Mouse (Mus musculus) layer of hippocampus, adult 6 months (tissue): ENCODE results near the gene Abcb5. TPM values are rescaled to one million over a fixed set of nuclear protein-coding genes. Genes with fewer than 3 reads are reported as not detected.

Experiments
- long read RNA-seq, 2 experiments: library from polyadenylated mRNA; unstranded; transcript quantifications; one replicate each; pipeline ENCODE4 v2.0.0; 2019 to 2020
- polyA plus RNA-seq: library from polyadenylated mRNA; unstranded; fragments of <200 nt; fragmentation: Nextera tagmentation; gene quantifications from 2 replicates; pipeline ENCODE4 v1.2.3, GENCODE M21; 2021

The Abcb5 gene
- polyA plus RNA-seq, result not detected in 2 replicates
- long read RNA-seq, experiment 1, result 0 reads
- long read RNA-seq, experiment 2, result 0 reads

DNA sequence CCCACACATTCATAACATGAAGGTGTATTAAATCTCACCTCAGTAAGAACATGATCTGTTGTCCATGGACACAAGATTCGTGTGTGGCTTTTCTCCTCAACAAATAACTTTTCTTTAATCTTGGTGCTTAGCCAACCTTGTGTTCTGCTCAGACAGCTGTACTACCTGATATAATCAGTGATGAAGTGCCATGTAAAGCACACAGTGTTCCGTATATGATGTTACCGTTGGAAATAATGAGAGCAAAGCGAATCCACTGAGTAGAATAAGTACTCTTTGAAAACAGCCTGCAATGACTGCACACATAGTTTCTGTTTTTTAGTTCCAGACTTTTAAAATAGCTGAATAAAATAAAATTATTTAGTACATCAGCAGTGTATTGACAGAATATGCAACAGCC, at the start of gene Abcb5:
Gene Abcb5 (minus strand): TSS at position 101 of the 400 bp plus-strand sequence.

DNA sequence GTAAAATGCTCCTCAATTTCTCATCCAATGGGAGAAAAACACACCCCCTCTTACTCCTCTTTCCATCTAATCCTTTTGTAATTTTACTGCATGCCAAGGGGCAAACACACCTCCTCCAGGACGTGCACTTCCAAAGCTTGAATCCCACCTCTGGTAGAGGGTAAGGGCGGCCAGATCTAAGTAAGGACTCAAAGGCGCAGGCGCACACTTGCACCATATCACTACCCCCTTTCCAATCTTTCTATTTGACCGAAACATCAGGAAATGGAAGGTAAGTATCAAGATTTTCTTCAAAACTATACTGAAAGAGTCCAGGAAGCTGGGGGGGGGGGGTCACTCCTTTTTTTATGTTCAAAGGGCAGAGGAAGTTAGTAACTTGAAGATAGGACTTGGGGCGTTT, 120.0 kb downstream of the Abcb5 start, which contains the start of gene Sp8:
Gene Sp8 (plus strand): TSS at position 109 of the 400 bp plus-strand sequence.

Other genes with a start within 250 kb of the Abcb5 start
- gene Sp8, start 120.1 kb downstream of the Abcb5 start, polyA plus RNA-seq, result 3.3 and 6.8 TPM in 2 replicates